Mouse (Mus musculus) testis, adult 2 months (tissue): ENCODE measurements around the gene Snrpg. TPM values are rescaled to one million over a fixed set of nuclear protein-coding genes. Genes with fewer than 3 reads are reported as not detected.
"Not testable (repeated sequence)": the region's sequence is repeated elsewhere in the genome, so short reads cannot be mapped to it uniquely, and the experiment has no call there.

Source experiments
- H3K27ac ChIP-seq: fragments of 200-500 bp; 2 replicates; pipeline ENCODE4 v1.5.1; 2012; ENCODE audit warnings: low read depth, low read length; ENCODE audit not compliant: control insufficient read depth, insufficient read depth
- H3K27me3 ChIP-seq: fragments of 200-500 bp; 2 replicates; pipeline ENCODE4 v1.6.1; 2012; ENCODE audit warnings: mild to moderate bottlenecking, low read length, moderate library complexity; ENCODE audit not compliant: control insufficient read depth, insufficient read depth
- H3K36me3 ChIP-seq: fragments of 200-500 bp; 2 replicates; pipeline ENCODE4 v1.6.1; 2012; ENCODE audit warnings: mild to moderate bottlenecking, low read length; ENCODE audit not compliant: control insufficient read depth, insufficient read depth
- H3K4me1 ChIP-seq: fragments of 200-500 bp; 2 replicates; pipeline ENCODE4 v1.6.1; 2012; ENCODE audit warnings: low read length; ENCODE audit not compliant: control insufficient read depth, insufficient read depth
- H3K4me3 ChIP-seq: fragments of 200-500 bp; 2 replicates; pipeline ENCODE4 v1.5.1; 2012; ENCODE audit warnings: low read depth, mild to moderate bottlenecking, low read length, moderate library complexity, mixed read lengths; ENCODE audit not compliant: control insufficient read depth
- CTCF ChIP-seq: fragments of 200-500 bp; IDR thresholded peaks from 2 replicates; pipeline ENCODE4 v1.5.1; 2012; ENCODE audit warnings: low read depth, mild to moderate bottlenecking, inconsistent platforms, low read length, moderate library complexity; ENCODE audit not compliant: control insufficient read depth, insufficient read depth, insufficient replicate concordance
- POLR2A ChIP-seq: fragments of 200-500 bp; IDR thresholded peaks from 2 replicates; pipeline ENCODE4 v1.6.1; 2012; ENCODE audit warnings: low read depth, mild to moderate bottlenecking, inconsistent platforms, low read length, moderate library complexity; ENCODE audit not compliant: control insufficient read depth
- polyA plus RNA-seq: library from polyadenylated mRNA; depleted of rRNA; stranded (reverse); fragments of >200 nt; gene quantifications from 2 replicates; pipeline ENCODE4 v1.2.3, GENCODE M21; 2012

The Snrpg gene
- polyA plus RNA-seq, 1 experiment: 68.3 TPM

DNA sequence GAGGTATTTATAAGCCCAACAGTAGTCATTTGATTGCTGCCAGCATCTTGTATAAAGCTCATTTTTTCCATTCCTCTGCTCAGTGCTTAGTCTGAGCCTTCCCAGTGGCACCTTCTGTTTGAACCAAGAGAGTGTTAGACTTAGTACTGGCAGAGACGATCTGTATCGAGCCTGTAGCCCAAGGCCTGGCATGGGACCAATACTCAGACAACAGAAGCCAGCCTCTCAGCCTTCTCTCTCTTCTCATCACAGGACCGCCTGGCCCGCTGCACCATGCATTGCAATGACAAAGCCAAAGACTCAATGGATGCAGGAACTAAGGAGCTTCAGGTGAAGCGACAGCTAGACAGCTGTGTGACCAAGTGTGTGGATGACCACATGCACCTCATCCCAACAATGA is 2.6 kb upstream of the Snrpg start:
- no peak overlapping the region for H3K4me3 ChIP-seq
- H3K27me3 ChIP-seq: no peaks in the 10 kb centered on the region
- peaks cover 20% of the 10 kb centered on the region for H3K4me1 ChIP-seq
- TF ChIP-seq POLR2A: no peak
- TF ChIP-seq CTCF: no peak
- H3K27ac ChIP-seq: no peak overlapping the region
- H3K36me3 ChIP-seq: no peaks in the 10 kb centered on the region

DNA sequence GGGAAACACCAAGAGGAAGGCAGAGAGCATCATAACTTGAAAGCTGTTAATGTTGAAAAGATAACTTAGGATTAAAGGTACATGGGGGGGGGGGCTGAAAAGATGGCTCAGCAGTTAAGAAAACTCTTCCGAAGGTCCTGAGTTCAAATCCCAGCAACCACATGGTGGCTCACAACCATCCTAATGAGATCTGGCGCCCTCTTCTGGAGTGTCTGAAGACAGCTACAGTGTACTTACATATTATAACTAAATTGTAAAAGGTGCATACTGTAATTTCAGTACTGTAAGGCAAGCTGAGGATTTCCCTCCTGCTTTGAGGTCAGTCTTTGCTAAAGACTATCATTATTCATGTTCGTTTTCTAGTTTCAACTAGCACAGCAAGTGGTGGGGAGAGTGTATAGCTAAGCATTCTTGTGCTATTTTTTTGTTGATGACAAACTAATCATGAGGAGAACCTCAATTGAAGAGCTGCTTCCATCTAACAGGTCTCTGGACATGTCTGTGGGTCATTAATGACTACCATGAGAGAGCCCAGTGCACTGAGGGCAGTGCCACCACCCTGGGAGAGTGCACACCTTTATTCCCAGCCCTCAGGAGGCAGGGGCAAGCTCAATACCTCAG is 901 bp upstream of the Snrpg start:
- Histone ChIP-seq H3K27me3 (no peaks in the 10 kb centered on the region), H3K4me3 (peak overlapping the region; percentile 98), H3K4me1 (peaks cover 14% of the 10 kb centered on the region), H3K36me3 (no peaks in the 10 kb centered on the region), H3K27ac (no peak overlapping the region)
- TF ChIP-seq CTCF: no peak

DNA sequence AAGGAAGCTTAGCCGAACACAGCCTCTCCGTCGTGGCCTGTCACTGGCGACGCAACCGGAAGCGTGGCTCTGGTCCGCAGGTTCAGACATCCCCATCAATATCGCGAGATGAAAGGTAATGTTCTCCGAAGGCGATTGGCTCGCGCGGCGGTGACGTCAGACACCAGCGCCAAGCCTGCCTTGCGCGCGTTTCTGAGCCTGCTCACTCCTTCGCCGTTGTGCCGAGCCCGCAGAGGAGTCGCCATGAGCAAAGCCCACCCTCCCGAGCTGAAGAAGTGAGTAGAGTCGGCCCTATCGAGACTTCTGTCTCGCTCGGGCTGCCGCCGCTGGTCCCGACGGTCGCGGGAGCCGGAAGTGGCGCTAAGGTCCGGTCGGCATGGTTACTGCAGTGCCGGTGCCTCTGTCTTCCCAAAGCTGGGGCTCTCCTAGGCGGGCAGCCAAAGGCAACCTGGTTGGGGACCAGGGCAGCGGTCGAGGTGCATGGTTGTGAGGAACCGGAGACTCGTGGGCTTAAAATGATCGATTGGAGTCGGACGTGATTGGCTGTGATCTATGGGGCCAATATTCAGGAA is 322 bp downstream of the Snrpg start:
- Histone ChIP-seq H3K36me3 (peaks cover 2% of the 10 kb centered on the region; the same call in 1 of the 2 replicates), H3K4me1 (peaks cover 10% of the 10 kb centered on the region), H3K27me3 (no peaks in the 10 kb centered on the region), H3K4me3 (peak overlapping the region; percentile 98), H3K27ac (peak overlapping the region; percentile 92)
- TF ChIP-seq POLR2A (peak; percentile 98), CTCF (no peak)

DNA sequence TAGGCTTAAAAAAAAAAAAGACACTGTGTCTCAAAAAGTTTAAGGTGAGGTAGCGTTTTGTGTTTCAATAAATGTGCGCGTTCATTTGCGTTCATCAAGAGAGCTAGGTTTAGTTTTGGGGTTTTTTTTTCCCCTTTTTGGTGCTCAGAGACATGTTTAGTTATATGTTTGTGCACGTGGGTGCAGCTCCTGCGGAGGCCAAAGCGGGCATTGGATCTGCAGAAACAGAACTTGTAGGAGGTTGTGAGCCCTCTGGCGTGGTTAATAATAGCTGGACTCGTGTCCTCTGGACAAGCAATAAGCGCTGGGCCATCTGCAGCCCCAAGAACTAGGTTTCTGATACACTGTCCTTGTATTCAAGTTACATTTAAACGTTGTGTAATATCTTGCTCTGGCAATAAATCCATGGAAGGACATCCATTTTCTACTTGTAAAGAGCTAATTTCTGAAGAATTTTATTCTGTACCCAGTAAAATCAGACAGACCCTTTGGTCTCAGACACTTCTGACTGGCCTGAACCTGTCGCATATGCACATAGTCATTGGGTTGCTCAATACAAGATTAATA is 929 bp downstream of the Snrpg start:
- Histone ChIP-seq H3K27me3 (no peaks in the 10 kb centered on the region), H3K36me3 (peaks cover 2% of the 10 kb centered on the region; the same call in 1 of the 2 replicates), H3K4me3 (peak overlapping the region; percentile 98), H3K27ac (peak overlapping the region; percentile 92), H3K4me1 (peaks cover 7% of the 10 kb centered on the region)
- TF ChIP-seq POLR2A: no peak
- TF ChIP-seq CTCF: no peak

DNA sequence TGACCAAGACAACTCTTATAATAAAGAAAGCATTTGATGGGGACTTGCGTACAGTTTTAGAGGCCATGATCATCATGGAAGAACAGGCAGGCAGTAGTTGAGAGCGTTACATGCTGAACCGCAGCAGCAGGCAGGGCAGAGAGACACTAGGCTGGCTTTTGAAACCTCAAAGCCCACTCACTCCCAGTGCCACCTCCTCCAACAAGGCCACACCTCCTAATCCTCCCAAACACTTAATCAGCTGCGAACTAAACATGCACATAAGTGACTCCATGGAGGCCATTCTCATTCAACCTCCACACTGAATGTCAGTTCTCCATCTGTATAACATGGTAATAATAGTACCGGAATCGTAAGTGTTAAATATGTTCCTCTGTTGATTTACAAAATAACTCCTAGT is 2.5 kb downstream of the Snrpg start:
- H3K27me3 ChIP-seq: no peaks in the 10 kb centered on the region
- H3K36me3 ChIP-seq: peaks cover 2% of the 10 kb centered on the region; the same call in 1 of the 2 replicates
- H3K4me3 ChIP-seq: no peak overlapping the region
- H3K27ac ChIP-seq: no peak overlapping the region
- peaks cover 7% of the 10 kb centered on the region for H3K4me1 ChIP-seq
- TF ChIP-seq CTCF (no peak), POLR2A (no peak)

DNA sequence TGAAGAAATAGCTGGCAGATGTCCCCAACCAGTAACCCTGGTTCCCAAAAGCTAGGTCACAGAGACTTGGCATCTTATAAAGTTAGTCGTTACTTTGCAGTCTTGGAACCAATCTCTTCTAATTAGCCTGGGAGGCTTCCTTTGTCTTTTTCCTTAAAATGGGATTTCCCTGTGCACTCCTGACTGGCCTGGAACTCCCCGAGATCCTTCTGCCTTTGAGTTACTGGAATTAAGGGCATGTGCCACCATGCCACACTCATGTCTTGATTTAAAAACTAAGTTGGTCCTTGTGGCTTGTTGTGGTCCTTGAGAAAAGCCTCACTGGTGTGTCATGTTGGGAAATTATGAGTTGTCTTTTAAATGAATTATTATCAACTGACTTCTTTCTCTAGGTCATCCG is 7.2 kb downstream of the Snrpg start:
- H3K27me3 ChIP-seq: no peaks in the 10 kb centered on the region
- peaks cover 2% of the 10 kb centered on the region; the same call in 1 of the 2 replicates for H3K36me3 ChIP-seq
- no peak overlapping the region for H3K4me3 ChIP-seq
- TF ChIP-seq CTCF: no peak
- TF ChIP-seq POLR2A: no peak
- no peaks in the 10 kb centered on the region; the same call in 1 of the 2 replicates for H3K4me1 ChIP-seq
- no peak overlapping the region for H3K27ac ChIP-seq

DNA sequence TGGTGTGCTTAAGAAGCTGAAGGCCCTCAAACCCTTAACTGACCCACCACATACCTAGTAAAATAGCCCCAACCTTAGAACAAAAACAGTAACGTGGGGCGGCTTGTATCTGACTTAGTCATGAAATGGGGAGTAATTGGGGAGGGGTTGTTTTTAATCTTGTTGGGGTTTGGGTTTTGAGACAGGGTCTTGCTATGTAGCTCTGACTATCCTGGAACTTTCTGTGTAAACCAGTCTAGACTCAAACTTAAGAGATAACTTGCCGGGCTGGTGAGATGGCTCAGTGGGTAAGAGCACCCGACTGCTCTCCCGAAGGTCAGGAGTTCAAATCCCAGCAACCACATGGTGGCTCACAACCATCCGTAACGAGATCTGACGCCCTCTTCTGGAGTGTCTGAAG is 9.0 kb downstream of the Snrpg start:
- H3K27ac ChIP-seq, H3K4me1 ChIP-seq, H3K27me3 ChIP-seq, H3K4me3 ChIP-seq, H3K36me3 ChIP-seq: not testable (repeated sequence)
